Mouse (Mus musculus): ENCODE data around the gene Stk11. TPM values are rescaled to one million over a fixed set of nuclear protein-coding genes. Genes with fewer than 3 reads are reported as not detected.

The Stk11 gene
- total and polyA plus RNA-seq, 3 experiments: 47.4 to 94.9 (median 65.9) TPM

DNA sequence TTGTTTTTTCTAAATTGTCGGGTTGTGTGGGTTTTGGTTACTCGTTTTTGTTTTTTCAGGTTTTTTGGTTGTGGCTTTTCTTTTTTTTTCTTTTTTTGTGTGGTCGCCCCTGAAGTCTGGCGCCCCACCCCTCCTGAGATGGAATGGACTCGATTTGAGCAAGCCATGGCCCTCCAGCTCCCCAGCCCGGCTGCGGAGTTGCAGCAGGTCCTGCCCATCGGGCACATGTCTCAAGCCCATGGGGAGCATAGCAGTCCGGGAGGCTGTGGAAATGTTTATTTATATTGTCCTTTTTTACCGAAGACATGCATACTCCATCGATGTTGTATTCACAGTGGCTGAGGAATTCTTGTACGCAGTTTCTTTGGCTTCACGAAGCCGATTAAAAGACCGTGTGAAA lies 55.6 kb downstream of the Stk11 start:
- dilution Hi-C loops (cut with MboI; ENCODE audit: extremely low pct_ligation_motif_present, extremely low pct_unique_long_range_greater_than_20kb, low sequenced_read_pairs) (no loop called here), in situ Hi-C loops (cut with MboI; ENCODE audit: low pct_ligation_motif_present, low pct_unique_long_range_greater_than_20kb, low sequenced_read_pairs) (no loop called here)
- H3K4me3 ChIP-seq (replicated peaks in 1 of 3; ENCODE audit: low read depth in 2 of 3, low read length in 2 of 3, poor library complexity in 1 of 3): no peak overlapping the region

DNA sequence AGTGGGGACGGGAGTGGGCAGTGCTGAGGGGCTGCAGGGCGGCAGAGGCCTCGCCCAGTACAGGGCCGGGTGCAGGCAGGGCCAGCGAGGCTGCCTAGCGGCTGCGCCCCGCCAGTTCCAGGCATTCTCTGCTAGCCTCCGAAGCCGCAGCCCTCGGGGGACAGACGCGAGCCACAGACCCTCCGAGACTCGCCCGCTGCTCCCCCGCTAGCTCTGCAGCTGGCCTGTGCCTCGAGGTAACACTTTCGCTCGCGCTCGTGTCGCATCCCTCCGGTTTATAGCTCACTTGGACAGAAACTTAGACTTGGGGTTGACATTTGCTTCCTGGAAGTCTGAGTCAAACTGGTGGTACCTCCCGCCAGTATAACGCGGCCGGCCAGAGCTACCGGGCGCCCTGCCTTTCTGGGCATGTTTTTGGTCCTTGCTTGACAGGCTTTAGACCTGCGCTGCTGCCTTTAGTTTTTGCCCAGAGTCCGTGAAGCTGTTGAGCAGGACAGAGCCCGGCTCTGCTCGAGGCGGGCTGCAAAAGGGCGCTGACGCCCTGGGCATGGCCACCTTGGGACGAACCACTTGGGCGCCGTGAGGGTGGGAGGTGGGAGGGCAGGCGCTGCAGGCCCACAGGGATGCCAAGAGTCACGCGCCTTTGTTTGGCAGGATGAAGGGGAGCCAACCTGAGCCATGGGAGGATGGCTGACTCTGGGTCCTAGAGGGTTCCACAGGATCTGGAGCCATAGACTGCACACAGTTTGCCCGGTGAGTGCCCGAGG lies 56.3 kb downstream of the Stk11 start:
- dilution Hi-C loops (cut with MboI; ENCODE audit: extremely low pct_ligation_motif_present, extremely low pct_unique_long_range_greater_than_20kb, low sequenced_read_pairs): no loop called here
- Histone ChIP-seq H3K79me2 (replicated peaks; ENCODE audit: control insufficient read depth, extremely low read depth, insufficient read depth, poor library complexity, severe bottlenecking) (peaks cover 16% of the 10 kb centered on the region), H3K4me3 (replicated peaks in 1 of 3; ENCODE audit: low read depth in 2 of 3, low read length in 2 of 3, poor library complexity in 1 of 3) (peak overlapping the region; percentile 12 to 62 (median 12)), H3K36me3 (replicated peaks in 1 of 2; ENCODE audit: control insufficient read depth in 1 of 2, insufficient read depth in 1 of 2, low read length in 1 of 2) (peaks cover 27 to 52% of the 10 kb centered on the region in 2 experiments), H3K9me3 (replicated peaks; ENCODE audit: low read length) (no peaks in the 10 kb centered on the region), H3K27me3 (replicated peaks) (no peaks in the 10 kb centered on the region), H3K9ac (ENCODE audit: insufficient read depth, low read depth) (peak overlapping the region; percentile 62), H3K4me1 (ENCODE audit: control insufficient read depth in 1 of 2, insufficient read depth in 2 of 2) (peaks cover 11 to 51% of the 10 kb centered on the region in 2 experiments), H3K27ac (ENCODE audit: insufficient read depth, low read depth) (peak overlapping the region; percentile 0; the same call in 1 of the 2 replicates), H3K4me2 (ENCODE audit: insufficient read depth, low read depth, poor library complexity, severe bottlenecking) (peak overlapping the region; percentile 23; the same call in 1 of the 2 replicates)
- in situ Hi-C loops (cut with MboI; ENCODE audit: low pct_ligation_motif_present, low pct_unique_long_range_greater_than_20kb, low sequenced_read_pairs): no loop called here
- DNase-seq (ENCODE audit: extremely low read depth): no peak
- TF ChIP-seq JUN (IDR thresholded peaks at IDR 0.05; ENCODE audit: insufficient read depth, low read depth, low read length): no peak
- no peak for TF ChIP-seq USF2 (conservative IDR thresholded peaks at IDR 0.05; ENCODE audit: low read depth, low read length)
- no peak for TF ChIP-seq GABPA (IDR thresholded peaks at IDR 0.05; ENCODE audit: insufficient replicate concordance, low read depth, low read length)
- TF ChIP-seq NELFE (IDR thresholded peaks at IDR 0.05; ENCODE audit: low read depth, low read length): no peak
- TF ChIP-seq MAZ (IDR thresholded peaks at IDR 0.05; ENCODE audit: low read depth, low read length): no peak
- TF ChIP-seq PAX5 (IDR thresholded peaks at IDR 0.05; ENCODE audit: low read length): no peak
- no peak for TF ChIP-seq MYC (IDR thresholded peaks at IDR 0.05; ENCODE audit: low read depth, low read length)
- TF ChIP-seq ZMIZ1 (IDR thresholded peaks at IDR 0.05; ENCODE audit: low read depth, low read length): no peak
- TF ChIP-seq MAX (IDR thresholded peaks at IDR 0.05; ENCODE audit: low read length): no peak
- TF ChIP-seq MEF2A (IDR thresholded peaks at IDR 0.05; ENCODE audit: borderline replicate concordance, low read depth, low read length): no peak
- no peak for TF ChIP-seq KAT2A (IDR thresholded peaks at IDR 0.05; ENCODE audit: insufficient replicate concordance, low read length)
- TF ChIP-seq CTCF (conservative IDR thresholded peaks at IDR 0.05 in 1 of 2, IDR thresholded peaks at IDR 0.05 in 1 of 2; ENCODE audit: low read depth in 2 of 2, low read length in 2 of 2): no peak
- TF ChIP-seq RAD21 (IDR thresholded peaks at IDR 0.05; ENCODE audit: low read depth, low read length): no peak
- TF ChIP-seq EP300 (IDR thresholded peaks at IDR 0.05; ENCODE audit: low read length): no peak

More for the DNA sequence above, 55.6 kb downstream of the Stk11 start:
- no peak for TF ChIP-seq MYC (IDR thresholded peaks at IDR 0.05; ENCODE audit: low read depth, low read length)
- TF ChIP-seq MAZ (IDR thresholded peaks at IDR 0.05; ENCODE audit: low read depth, low read length): no peak
- no peak for TF ChIP-seq CHD2 (IDR thresholded peaks at IDR 0.05; ENCODE audit: low read length)
- no peak for TF ChIP-seq EP300 (IDR thresholded peaks at IDR 0.05; ENCODE audit: low read length)
- TF ChIP-seq SMC3 (IDR thresholded peaks at IDR 0.05; ENCODE audit: low read depth, low read length): no peak
- no peak for TF ChIP-seq POLR2AphosphoS2 (IDR thresholded peaks at IDR 0.05; ENCODE audit: low read depth, low read length)
- Histone ChIP-seq H3K79me2 (replicated peaks; ENCODE audit: control insufficient read depth, extremely low read depth, insufficient read depth, poor library complexity, severe bottlenecking) (peaks cover 16% of the 10 kb centered on the region), H3K27me3 (replicated peaks) (no peaks in the 10 kb centered on the region), H3K9ac (ENCODE audit: insufficient read depth, low read depth) (no peak overlapping the region), H3K27ac (ENCODE audit: insufficient read depth, low read depth) (no peak overlapping the region), H3K36me3 (replicated peaks in 1 of 2; ENCODE audit: control insufficient read depth in 1 of 2, insufficient read depth in 1 of 2, low read length in 1 of 2) (peaks cover 25 to 45% of the 10 kb centered on the region in 2 experiments), H3K4me1 (ENCODE audit: control insufficient read depth in 1 of 2, insufficient read depth in 2 of 2) (peaks cover 11 to 56% of the 10 kb centered on the region in 2 experiments), H3K9me3 (replicated peaks; ENCODE audit: low read length) (no peaks in the 10 kb centered on the region), H3K4me2 (ENCODE audit: insufficient read depth, low read depth, poor library complexity, severe bottlenecking) (no peak overlapping the region)
- DNase-seq (ENCODE audit: extremely low read depth): no peak

Data from CH12.LX (cell line).